Mouse (Mus musculus) telencephalon, adult 2 months (tissue): ENCODE measurements around the gene Med19.
"Not testable (repeated sequence)": the region's sequence is repeated elsewhere in the genome, so short reads cannot be mapped to it uniquely, and the experiment has no call there.

Source experiments
- DNase-seq: peaks from one replicate; pipeline ENCODE4 v3.0.0-alpha.2; 2011; ENCODE audit warnings: low read depth, low spot score

The Med19 gene

GRCm38 (mm10) chr2:84717357-84717756, 39.2 kb downstream of the Med19 start:
- no peak for DNase-seq

GRCm38 (mm10) chr2:84720718-84721117, 42.5 kb downstream of the Med19 start:
- no peak for DNase-seq

GRCm38 (mm10) chr2:84721182-84721581, 43.0 kb downstream of the Med19 start:
- DNase-seq, result no peak

GRCm38 (mm10) chr2:84723856-84724255, 45.7 kb downstream of the Med19 start:
- no peak for DNase-seq

- no peak for DNase-seq
Observed at GRCm38 (mm10) chr2:84725770-84726169, 47.6 kb downstream of the Med19 start.

GRCm38 (mm10) chr2:84726716-84727115, 48.5 kb downstream of the Med19 start:
- no peak for DNase-seq

- DNase-seq, result peak; percentile 96
Observed at GRCm38 (mm10) chr2:84727172-84727858, 49.1 kb downstream of the Med19 start, which contains the start of gene Clp1. Gene Clp1, minus strand, starts transcription at chr2:84727350.

- not testable (repeated sequence) for DNase-seq
Observed at GRCm38 (mm10) chr2:84728191-84728590, 50.0 kb downstream of the Med19 start.

- DNase-seq, result no peak
Observed at GRCm38 (mm10) chr2:84731206-84731605, 53.0 kb downstream of the Med19 start.

- DNase-seq, result no peak
Observed at GRCm38 (mm10) chr2:84732394-84732793, 54.2 kb downstream of the Med19 start.

- peak; percentile 70 for DNase-seq
Observed at GRCm38 (mm10) chr2:84733579-84734300, 55.5 kb downstream of the Med19 start, which contains the start of gene Ypel4. Gene Ypel4, plus strand, starts transcription at chr2:84734058.

- DNase-seq, result no peak
Observed at GRCm38 (mm10) chr2:84734351-84734864, 56.2 kb downstream of the Med19 start.

- no peak for DNase-seq
Observed at GRCm38 (mm10) chr2:84734919-84735318, 56.7 kb downstream of the Med19 start.

- DNase-seq, result no peak
Observed at GRCm38 (mm10) chr2:84735346-84735920, 57.2 kb downstream of the Med19 start.

- no peak for DNase-seq
Observed at GRCm38 (mm10) chr2:84736312-84737161, 58.3 kb downstream of the Med19 start.

GRCm38 (mm10) chr2:84737451-84737925, 59.3 kb downstream of the Med19 start:
- DNase-seq, result no peak
